Mouse (Mus musculus) hindbrain, embryonic 12.5 days (tissue): Measurements from ENCODE around the gene Proca1. TPM values are rescaled to one million over a fixed set of nuclear protein-coding genes. Genes with fewer than 3 reads are reported as not detected.
A peak's percentile ranks its signal among the peaks of the same experiment; 100 is the strongest.

ENCODE experiments used
- ATAC-seq: fragments of 200-750 bp; cut with Nextera tagmentation; 2 replicates; pipeline ENCODE4 v1.8.0; 2017; ENCODE audit warnings: moderate TSS enrichment; ENCODE audit not compliant: low FRiP score
- H3K27ac ChIP-seq: fragments of 300-500 bp; sonication (generic); 2 replicates; pipeline ENCODE4 v1.5.1; 2016; ENCODE audit warnings: mild to moderate bottlenecking
- H3K27me3 ChIP-seq: fragments of 300-500 bp; sonication (generic); 2 replicates; pipeline ENCODE4 v1.6.1; 2016; ENCODE audit warnings: mild to moderate bottlenecking
- H3K36me3 ChIP-seq: fragments of 300-500 bp; sonication (generic); 2 replicates; pipeline ENCODE4 v1.6.1; 2016; ENCODE audit warnings: mild to moderate bottlenecking
- H3K4me1 ChIP-seq: fragments of 300-500 bp; sonication (generic); 2 replicates; pipeline ENCODE4 v1.6.1; 2016
- H3K4me2 ChIP-seq: fragments of 300-500 bp; sonication (generic); replicated peaks from 2 replicates; pipeline ENCODE4 v1.6.1; 2016; ENCODE audit warnings: mild to moderate bottlenecking
- H3K4me3 ChIP-seq: fragments of 300-500 bp; sonication (generic); 2 replicates; pipeline ENCODE4 v1.5.1; 2016; ENCODE audit warnings: mild to moderate bottlenecking
- H3K9ac ChIP-seq: fragments of 300-500 bp; sonication (generic); 2 replicates; pipeline ENCODE4 v1.6.1; 2016; ENCODE audit warnings: mild to moderate bottlenecking, moderate library complexity
- H3K9me3 ChIP-seq: fragments of 300-500 bp; sonication (generic); replicated peaks from 2 replicates; pipeline ENCODE4 v1.6.1; 2016; ENCODE audit warnings: mild to moderate bottlenecking
- WGBS: fragments of 180-500 bp; shearing (Covaris S2); methylation state at CpG from one replicate; pipeline ENCODE4 v1.1.7; 2016; 5-methylcytosine and 5-hydroxymethylcytosine counted together
- polyA plus RNA-seq: library from polyadenylated mRNA; unstranded; fragments of >200 nt; fragmentation: Nextera tagmentation; extraction: Ambion mirVana; gene quantifications from 2 replicates; pipeline ENCODE4 v1.2.1, GENCODE M21; 2016

Gene Proca1
- polyA plus RNA-seq, 1 experiment from 2014 or later: 2.8 TPM

GRCm38 (mm10) chr11:78160675-78161074 lies 32.5 kb upstream of the Proca1 start:
- Histone ChIP-seq H3K9ac (0 out of 2 replicates have a peak overlapping the region, but pooled peaks have one; percentile 24), H3K27me3 (no peaks in the 10 kb centered on the region), H3K4me3 (no peak overlapping the region), H3K27ac (no peak overlapping the region), H3K36me3 (peaks cover 67% of the 10 kb centered on the region), H3K4me2 (no peak overlapping the region), H3K9me3 (no peaks in the 10 kb centered on the region), H3K4me1 (peaks cover 31% of the 10 kb centered on the region)
- ATAC-seq: no peak
- 88% methylated on average over 3 of the region's 3 CpGs for WGBS

DNA sequence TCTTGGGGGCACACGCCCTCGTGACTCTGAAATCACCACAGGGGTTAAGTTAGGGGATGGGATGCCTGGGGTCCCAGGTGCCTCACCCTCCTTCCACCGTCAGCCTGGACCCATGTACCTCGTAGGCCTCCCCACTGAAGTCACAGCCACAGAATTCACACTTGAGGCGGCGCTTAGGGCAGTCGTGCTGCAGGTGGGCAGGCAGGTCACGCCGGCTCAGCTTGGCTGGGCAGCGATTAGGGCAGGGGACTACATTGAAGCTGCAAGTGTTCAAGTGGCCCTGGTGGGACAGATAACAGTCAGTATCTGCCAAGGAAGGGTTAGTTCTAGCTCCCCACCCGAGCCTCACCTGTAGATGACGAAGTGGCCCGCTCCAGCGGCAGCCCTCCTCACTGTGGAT lies 32.0 kb upstream of the Proca1 start:
- Histone ChIP-seq H3K4me1 (peaks cover 36% of the 10 kb centered on the region), H3K36me3 (peaks cover 62% of the 10 kb centered on the region), H3K9me3 (no peaks in the 10 kb centered on the region), H3K4me3 (no peak overlapping the region), H3K4me2 (no peak overlapping the region), H3K9ac (0 out of 2 replicates have a peak overlapping the region, but pooled peaks have one; percentile 24), H3K27ac (no peak overlapping the region; the same call in 1 of the 2 replicates), H3K27me3 (no peaks in the 10 kb centered on the region)
- WGBS: 93% methylated on average over 14 of the region's 14 CpGs
- no peak for ATAC-seq

- Histone ChIP-seq H3K4me3 (peak overlapping the region; percentile 95; the same call in 1 of the 2 replicates), H3K9ac (peak overlapping the region; percentile 99; the same call in 1 of the 2 replicates), H3K9me3 (no peaks in the 10 kb centered on the region), H3K4me1 (peaks cover 37% of the 10 kb centered on the region), H3K36me3 (peaks cover 54% of the 10 kb centered on the region), H3K4me2 (peak overlapping the region; percentile 84), H3K27me3 (no peaks in the 10 kb centered on the region), H3K27ac (peak overlapping the region; percentile 97)
- 54% methylated on average over 4 of the region's 4 CpGs for WGBS
- no peak for ATAC-seq
These were observed 31.2 kb upstream of the Proca1 start for GRCm38 (mm10) chr11:78161968-78162367.

DNA sequence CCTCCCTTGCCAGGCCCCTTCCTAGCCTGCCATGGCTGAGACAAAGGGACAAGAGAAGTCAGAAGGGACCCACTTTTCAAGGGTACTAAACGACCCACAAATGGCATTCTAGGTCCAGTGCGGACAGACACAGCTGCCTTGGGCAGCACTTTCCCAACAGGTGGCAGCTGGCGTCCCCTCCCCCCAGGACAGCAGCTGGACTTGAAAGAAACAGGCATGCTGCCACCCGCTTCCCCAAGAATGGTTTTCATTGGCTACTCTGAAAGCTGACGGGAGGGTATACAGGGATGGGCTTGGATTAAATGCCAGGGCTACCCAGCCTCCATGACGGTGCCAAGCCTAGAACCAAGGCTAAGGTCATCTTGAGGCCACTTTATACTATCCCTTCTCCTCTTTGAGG lies 30.7 kb upstream of the Proca1 start:
- peaks cover 50% of the 10 kb centered on the region for H3K36me3 ChIP-seq
- peak overlapping the region; percentile 84 for H3K4me2 ChIP-seq
- peak overlapping the region; percentile 99 for H3K9ac ChIP-seq
- H3K27ac ChIP-seq: peak overlapping the region; percentile 97
- H3K27me3 ChIP-seq: no peaks in the 10 kb centered on the region
- peaks cover 37% of the 10 kb centered on the region for H3K4me1 ChIP-seq
- H3K9me3 ChIP-seq: no peaks in the 10 kb centered on the region
- peak overlapping the region; percentile 95 for H3K4me3 ChIP-seq
- no peak for ATAC-seq
- WGBS: 46% methylated on average over 6 of the region's 6 CpGs

DNA sequence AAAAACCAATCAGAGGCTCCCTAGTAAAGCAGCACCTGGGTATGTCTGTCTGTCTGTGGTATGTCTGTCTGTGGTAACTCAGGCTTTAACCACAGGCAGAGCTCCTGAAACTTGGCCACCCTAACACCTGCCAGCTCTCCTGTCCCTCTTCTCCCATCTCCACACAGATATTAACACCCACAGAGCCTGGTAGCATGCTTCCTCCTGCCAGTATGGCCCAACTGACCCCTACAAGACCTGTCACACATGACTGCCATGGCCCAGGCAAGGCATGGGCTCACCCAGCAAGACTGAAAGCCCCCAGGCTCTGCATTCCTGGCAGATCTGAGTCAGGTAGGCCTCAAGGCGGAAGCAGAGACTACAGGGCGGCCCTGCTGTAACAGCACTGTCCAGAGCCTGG lies 30.1 kb upstream of the Proca1 start:
- Histone ChIP-seq H3K4me2 (peak overlapping the region; percentile 84), H3K9me3 (no peaks in the 10 kb centered on the region), H3K27me3 (no peaks in the 10 kb centered on the region), H3K4me1 (peaks cover 37% of the 10 kb centered on the region), H3K36me3 (peaks cover 45% of the 10 kb centered on the region), H3K9ac (peak overlapping the region; percentile 99), H3K27ac (peak overlapping the region; percentile 97), H3K4me3 (peak overlapping the region; percentile 95)
- 74% methylated on average over 2 of the region's 2 CpGs for WGBS
- no peak for ATAC-seq

GRCm38 (mm10) chr11:78163681-78164603 lies 29.2 kb upstream of the Proca1 start:
- peak overlapping the region; percentile 84 for H3K4me2 ChIP-seq
- no peaks in the 10 kb centered on the region for H3K27me3 ChIP-seq
- peak overlapping the region; percentile 97 for H3K27ac ChIP-seq
- H3K36me3 ChIP-seq: peaks cover 36% of the 10 kb centered on the region
- peaks cover 34% of the 10 kb centered on the region for H3K4me1 ChIP-seq
- 0% methylated on average over 22 of the region's 22 CpGs for WGBS
- no peaks in the 10 kb centered on the region for H3K9me3 ChIP-seq
- peak overlapping the region; percentile 99 for H3K9ac ChIP-seq
- H3K4me3 ChIP-seq: peak overlapping the region; percentile 95
- ATAC-seq: peak; percentile 77

DNA sequence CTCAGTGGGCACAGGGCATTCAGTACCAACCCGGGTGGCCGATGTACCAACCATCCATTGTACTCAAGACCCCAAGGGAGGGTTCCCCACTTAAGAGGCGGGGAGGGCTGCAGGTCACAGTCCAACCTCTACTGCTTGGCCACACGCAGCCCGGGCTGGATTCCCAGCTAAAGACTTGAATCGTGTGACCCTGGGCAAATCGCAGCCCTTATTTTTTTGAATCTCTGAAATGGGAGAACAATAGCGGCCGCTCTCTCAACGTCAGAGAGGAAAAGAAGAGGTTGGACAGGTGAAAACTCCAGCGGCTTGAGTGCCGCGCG lies 28.6 kb upstream of the Proca1 start:
- Histone ChIP-seq H3K27me3 (no peaks in the 10 kb centered on the region), H3K4me1 (peaks cover 30% of the 10 kb centered on the region), H3K9me3 (no peaks in the 10 kb centered on the region), H3K9ac (peak overlapping the region; percentile 99), H3K36me3 (peaks cover 30% of the 10 kb centered on the region), H3K27ac (peak overlapping the region; percentile 97), H3K4me2 (peak overlapping the region; percentile 84), H3K4me3 (peak overlapping the region; percentile 95)
- peak; percentile 18; the same call in 1 of the 2 replicates for ATAC-seq
- under 1% methylated on average over 14 of the region's 14 CpGs for WGBS

DNA sequence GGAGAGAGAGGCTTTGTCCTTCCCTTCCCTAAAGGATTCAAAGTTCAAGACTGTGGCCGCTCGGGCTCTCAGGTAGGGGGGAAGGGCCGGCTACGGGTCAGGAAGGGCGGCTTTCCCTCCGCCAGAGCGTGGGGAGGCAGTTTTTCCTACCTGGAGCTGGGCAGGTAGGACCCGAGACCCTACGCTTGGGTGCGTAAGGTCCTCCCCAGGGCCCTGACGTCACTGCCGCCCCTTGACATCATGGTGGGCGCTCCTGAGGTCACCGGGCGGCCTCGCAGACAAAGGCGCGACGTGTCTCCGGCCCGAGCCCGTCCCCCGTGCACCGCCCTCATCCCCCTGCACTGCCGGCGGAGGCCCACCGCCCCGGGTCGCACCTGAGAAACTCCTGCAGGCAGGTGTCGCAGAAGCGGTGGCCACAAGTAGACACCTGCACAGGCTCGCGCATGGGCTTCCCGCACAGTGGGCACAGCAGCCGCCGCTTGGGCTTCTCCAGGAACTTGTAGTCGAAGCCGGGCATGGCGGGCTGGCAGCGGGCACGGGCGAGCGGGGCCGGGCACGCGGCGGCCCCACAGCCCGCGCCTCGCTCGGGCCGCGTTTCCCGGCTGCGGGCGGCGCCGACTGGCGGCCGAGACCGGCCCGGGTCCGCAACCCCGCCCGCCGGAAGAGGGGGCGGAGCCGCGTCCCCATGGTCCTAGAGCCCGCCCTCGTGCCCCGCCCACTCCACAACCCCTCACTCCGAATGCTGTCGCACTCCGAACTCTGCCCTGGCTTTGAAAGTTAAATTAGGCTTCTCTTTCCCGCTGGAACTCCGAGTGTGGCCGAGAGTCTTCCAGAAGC lies 28.1 kb upstream of the Proca1 start, which contains the start of gene Traf4:
Gene Traf4, minus strand, starts transcription at position 666 of the 837 bp plus-strand sequence.
- Histone ChIP-seq H3K4me1 (peaks cover 29% of the 10 kb centered on the region), H3K27ac (peak within 1 kb of the TSS; percentile 97), H3K4me3 (peak within 1 kb of the TSS; percentile 95), H3K4me2 (peak within 1 kb of the TSS; percentile 84), H3K9me3 (no peaks in the 10 kb centered on the region), H3K27me3 (no peaks in the 10 kb centered on the region), H3K9ac (peak within 1 kb of the TSS; percentile 99), H3K36me3 (peaks cover 24% of the 10 kb centered on the region)
- ATAC-seq: peak; percentile 81
- WGBS: under 1% methylated on average over 44 of the region's 78 CpGs

- Histone ChIP-seq H3K4me3 (peak overlapping the region; percentile 95), H3K27me3 (no peaks in the 10 kb centered on the region), H3K4me2 (peak overlapping the region; percentile 84), H3K9me3 (no peaks in the 10 kb centered on the region), H3K27ac (peak overlapping the region; percentile 97), H3K36me3 (peaks cover 18% of the 10 kb centered on the region), H3K4me1 (peaks cover 29% of the 10 kb centered on the region), H3K9ac (peak overlapping the region; percentile 62)
- peak; percentile 7; the same call in 1 of the 2 replicates for ATAC-seq
- WGBS: 2% methylated on average over 16 of the region's 16 CpGs
These were observed 27.5 kb upstream of the Proca1 start for GRCm38 (mm10) chr11:78165761-78166109.

DNA sequence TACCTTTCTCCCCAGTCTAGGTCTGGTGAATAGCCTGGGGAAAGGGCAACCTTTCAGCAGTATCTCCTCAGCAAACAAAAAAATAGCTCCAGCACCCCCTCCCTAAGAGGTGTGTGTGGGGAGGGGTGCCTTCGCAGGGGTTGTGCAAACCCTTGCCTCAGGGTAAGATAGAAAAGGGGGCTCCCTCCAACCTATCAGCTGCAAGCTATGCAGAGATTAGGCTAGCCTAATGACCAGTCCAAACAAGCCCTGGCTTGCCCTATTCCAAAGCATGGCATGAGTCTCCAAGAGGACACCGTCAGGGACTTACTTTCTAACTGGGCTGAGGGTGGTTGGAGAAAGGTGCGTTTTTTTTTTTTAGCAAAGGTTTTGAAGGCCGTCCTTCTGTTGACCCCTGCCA lies 27.0 kb upstream of the Proca1 start:
- H3K27me3 ChIP-seq: no peaks in the 10 kb centered on the region
- no peaks in the 10 kb centered on the region for H3K9me3 ChIP-seq
- peak overlapping the region; percentile 97 for H3K27ac ChIP-seq
- no peak overlapping the region for H3K9ac ChIP-seq
- no peak for ATAC-seq
- peaks cover 14% of the 10 kb centered on the region for H3K36me3 ChIP-seq
- peak overlapping the region; percentile 95 for H3K4me3 ChIP-seq
- peaks cover 29% of the 10 kb centered on the region for H3K4me1 ChIP-seq
- peak overlapping the region; percentile 84 for H3K4me2 ChIP-seq
- 43% methylated on average over 4 of the region's 4 CpGs for WGBS

DNA sequence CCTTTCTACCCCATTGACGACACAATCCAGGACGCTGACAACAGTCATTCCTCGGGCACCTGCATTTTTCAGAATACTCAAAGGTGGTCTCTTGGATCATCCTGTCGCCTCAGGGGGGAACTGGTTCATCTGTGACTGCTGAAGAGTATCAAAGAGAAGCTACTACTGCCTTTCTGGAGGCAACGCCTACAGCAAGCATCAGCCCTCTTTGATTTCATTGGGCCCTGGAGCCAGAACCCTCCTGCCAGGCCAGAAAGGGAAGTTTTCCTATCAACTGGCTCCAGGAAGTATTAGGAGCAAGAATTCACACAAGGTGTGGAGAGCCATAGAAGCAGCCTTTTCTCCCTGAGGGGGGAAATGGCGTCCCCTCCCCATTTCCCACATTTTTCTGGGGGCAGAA lies 26.6 kb upstream of the Proca1 start:
- H3K9ac ChIP-seq: no peak overlapping the region
- 78% methylated on average over 6 of the region's 6 CpGs for WGBS
- ATAC-seq: no peak
- no peak overlapping the region for H3K4me3 ChIP-seq
- H3K4me2 ChIP-seq: no peak overlapping the region
- no peaks in the 10 kb centered on the region for H3K9me3 ChIP-seq
- no peaks in the 10 kb centered on the region for H3K27me3 ChIP-seq
- H3K36me3 ChIP-seq: peaks cover 9% of the 10 kb centered on the region
- no peak overlapping the region for H3K27ac ChIP-seq
- H3K4me1 ChIP-seq: peaks cover 29% of the 10 kb centered on the region
